Mouse (Mus musculus) left cerebral cortex, postnatal 36 days (tissue): ENCODE data around the gene Hoxa6. TPM values are rescaled to one million over a fixed set of nuclear protein-coding genes. Genes with fewer than 3 reads are reported as not detected.

ENCODE experiments used
- DNase-seq, 2 experiments: peaks; one replicate each; pipeline ENCODE4 v3.0.0; 2021 to 2022; ENCODE audit warnings: low spot score in 2 of 2, mixed read lengths in 1 of 2
- intact Hi-C: fragments of 180-260 bp; cut with DNase I; formaldehyde crosslinking; loops from one replicate; pipeline ENCODE4 v1.15.1; 2025
- total RNA-seq, 2 experiments: library from RNA; stranded (reverse); gene quantifications; 2 replicates each; pipeline ENCODE4 v1.2.3; 2021

Gene Hoxa6
- total RNA-seq, result not detected

DNA sequence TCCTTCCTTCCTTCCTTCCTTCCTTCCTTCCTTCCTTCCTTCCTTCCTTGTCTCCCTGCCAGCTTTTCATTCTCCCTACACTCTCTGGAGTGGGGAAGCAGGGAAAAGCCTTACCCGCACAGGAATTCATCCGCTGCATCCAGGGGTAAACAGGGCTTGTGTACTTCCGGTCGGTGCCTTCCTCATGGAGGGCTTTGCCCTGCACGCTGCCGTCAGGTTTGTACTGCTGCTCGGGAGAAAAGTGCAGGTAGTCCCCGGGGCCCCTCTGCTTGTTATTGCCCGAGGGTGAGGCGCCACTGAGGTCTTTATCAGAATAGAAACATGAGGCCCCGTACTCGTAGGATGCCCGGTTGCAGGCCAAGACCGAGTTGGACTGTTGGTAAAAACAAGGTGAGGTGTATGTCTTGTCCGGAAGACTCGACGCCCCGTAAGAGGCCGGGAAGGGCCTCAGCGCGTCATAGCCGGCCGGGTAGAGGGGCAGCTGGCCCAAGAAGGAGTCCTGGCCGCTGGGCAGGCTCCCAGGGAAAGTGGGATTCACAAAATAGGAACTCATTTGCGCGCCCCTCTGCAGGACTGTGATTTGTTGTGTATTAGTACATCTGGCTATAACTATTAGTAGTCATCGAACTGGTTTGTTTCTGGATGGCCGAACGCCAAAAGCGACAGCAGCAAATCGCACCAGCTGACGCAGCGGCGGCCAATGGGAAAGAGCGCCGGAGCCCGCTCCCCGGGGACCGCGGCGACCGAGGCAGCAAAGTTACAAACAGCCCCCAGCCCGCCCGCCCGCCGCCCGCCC is at the start of gene Hoxa6:
TSS of gene Hoxa6 (minus strand) at position 651 of the 796 bp plus-strand sequence.
- intact Hi-C loops, result no loop called here
- DNase-seq, result no peak

DNA sequence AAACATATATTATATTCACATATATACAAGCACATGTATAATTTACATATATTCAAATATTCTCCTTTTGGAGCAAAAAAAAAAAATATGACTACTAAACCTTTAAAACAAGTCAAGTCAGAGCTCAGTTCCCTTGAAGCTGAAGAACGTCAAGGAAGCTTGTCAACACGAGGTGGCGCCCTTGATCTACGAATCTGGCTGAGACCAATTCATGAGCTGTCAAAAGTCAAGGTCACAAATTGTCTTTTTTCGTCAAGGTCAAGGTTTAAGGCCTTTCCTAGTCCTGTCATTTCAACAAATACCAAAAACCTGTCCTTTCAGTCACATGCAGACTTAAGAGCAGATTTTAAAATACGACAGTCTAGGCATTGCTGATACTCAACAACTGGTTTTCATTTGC is 48.4 kb upstream of the Hoxa6 start:
- DNase-seq, result peak in 1 of 2 experiments; percentile 63
- intact Hi-C loops, result loop anchor here (5.0 kb wide), 3 partner anchors 470 to 660 kb away; no protein-coding TSS in a partner anchor

DNA sequence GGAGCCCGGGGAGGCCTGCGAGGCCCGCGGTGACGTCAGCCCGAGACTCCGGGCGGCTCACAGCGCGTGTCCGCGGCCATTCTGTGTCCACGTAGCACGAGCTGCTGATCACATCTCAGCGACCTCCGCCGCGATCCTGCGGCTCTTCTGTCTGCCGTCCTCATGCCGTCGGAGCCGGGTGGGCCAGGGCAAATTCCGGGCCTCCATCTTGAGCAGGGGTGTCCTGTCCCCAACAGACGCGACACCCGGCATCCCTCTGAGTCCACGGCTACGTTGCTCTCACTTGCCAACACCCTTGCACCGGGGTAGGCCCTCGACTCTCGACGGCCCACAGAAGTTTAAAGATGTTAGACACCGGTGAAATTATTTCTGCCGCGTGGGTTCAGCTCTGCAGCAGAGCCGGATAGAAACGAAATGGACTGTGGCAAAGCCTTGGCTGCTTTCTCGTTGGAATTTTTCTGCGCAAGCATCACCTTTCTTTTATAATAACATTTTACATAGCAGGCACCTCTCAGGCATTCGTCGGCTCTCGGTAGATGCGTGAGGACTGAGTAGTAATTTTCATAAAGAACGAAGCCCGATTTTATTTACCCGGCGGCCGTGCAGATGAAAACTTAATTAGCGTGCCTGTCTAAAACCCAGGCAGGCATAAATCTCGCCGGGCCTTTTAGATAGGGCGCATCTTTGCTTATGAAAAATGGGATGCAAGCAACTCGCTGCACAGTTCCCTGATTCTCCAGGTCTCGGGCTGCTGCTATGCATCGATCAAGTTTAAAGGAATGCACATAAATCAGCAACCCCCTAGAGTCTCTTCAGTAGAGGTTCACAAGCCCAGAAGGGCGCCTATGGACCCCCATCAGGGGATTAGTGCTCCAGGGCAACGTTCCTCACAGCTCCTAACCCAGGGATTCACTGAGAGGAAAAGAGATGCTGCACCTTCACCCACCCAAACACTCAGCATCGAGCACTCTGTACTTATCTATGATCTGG is 45.3 kb upstream of the Hoxa6 start:
- intact Hi-C loops, result no loop called here
- DNase-seq, result no peak

DNA sequence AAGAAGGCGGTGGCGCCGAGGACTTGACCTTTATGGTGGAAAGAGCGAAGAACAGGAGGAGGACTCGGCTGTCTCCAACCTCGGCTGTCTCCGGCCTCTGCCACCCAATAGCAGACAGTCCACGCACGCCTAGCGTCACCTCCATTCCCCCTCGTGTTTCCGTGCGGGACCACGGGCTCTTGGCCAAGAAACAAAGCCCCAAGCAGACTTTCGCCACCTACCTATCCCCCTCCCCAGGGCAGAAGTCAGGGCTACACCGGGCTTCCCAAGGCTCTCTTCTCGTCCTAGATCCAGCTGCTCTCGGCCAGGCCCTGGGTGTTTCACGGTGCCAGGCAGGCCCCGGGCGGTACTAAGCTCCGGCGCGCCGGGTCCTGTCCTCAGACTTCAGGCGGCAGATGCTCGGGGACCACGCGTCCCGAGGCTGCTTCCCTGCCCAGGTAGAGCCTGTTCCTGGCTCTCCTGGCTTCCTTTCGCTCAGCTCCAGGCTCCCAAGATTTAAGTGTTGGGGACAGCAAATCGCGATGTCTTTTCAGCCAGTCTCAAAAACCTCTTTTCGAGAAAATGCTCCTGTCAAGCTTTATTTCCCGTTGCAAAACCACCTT is 44.4 kb upstream of the Hoxa6 start:
- intact Hi-C loops, result no loop called here
- no peak for DNase-seq

DNA sequence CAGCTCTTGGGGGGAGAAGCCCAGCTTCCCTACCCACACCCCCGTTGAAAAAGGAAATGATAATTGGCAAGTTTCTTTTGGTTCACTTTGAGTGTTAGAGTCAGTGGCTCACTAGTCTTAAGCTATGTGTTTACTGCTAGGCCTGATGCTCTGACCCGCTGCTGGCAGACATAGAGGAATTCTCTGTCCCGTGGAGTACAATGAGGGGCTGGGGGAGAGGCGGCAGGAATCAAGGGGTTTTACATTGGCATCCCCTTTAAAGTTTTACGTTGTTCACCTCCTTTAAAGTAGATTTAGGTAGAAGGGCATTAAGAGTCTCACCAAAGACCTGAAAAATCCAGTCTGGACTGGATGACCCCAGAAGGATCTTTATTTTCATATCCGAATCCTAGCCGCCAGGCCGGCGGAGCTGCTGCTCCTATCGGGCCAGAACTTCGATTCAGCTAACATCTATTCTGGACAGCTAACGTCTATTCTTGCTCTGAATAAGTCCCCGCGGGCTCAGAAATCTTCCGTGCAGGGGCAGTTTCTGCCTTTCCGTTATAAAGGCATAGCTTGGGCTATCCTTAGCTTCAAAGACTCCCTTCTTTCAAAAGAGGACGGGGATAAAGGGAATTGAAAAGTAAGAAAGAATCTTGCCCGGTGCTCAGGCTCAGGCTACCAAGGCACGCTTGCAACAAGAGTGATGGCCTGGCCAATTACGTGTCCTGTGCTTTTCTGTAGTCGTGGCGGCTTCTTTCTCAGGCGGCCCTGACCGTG is 43.7 kb upstream of the Hoxa6 start:
- intact Hi-C loops, result no loop called here
- no peak for DNase-seq

DNA sequence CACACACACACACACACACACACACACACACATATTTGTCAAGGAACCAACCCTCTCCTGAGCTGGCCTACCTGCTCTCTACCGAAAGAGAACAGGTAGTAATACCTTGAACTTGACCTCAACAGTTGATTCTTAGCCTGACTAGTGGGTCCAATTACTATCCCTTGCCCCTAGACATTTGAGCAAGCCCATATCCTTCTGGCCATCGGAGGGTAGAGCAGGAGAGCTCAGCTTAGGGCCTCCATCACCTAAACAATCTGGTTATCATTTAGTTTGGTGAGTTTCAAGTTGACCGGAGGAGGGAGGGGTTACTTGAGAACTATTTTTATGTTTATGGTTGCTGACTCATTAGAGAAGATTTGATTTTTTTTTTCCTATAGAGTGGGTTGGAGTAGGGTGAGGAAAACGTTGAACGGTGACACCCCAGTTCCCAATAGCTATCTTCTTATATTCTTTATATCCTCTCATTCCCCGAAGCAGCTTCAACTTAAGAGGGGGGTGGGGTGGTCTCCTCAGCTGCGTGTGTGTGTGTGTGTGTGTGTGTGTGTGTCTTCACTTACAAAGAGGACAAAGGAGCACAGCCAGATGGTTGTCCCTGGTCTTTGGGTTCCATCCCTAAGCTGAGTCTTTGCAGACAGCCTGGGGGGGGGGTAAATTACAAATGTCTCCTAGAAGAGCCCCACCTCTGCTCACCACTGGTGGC is 42.8 kb upstream of the Hoxa6 start:
- intact Hi-C loops, result no loop called here
- no peak for DNase-seq

DNA sequence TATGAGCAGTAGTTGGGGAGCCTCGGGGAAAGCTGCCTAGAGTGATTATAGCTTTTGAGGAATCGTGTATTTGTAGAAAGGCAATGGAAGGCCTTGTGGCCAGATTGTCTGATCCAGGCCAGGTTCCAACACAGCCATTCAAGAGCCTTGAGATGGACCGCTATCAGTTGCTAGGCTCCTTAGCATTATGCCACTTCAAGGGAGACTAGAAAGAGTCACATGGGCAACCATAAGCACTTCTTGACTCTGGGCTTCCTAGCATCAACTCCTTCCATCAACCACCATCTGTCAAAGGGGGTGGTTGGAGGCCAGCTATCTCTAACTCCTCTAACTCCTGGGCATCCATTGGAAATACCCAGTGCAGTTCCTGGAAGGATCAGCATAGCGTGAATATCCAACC is 41.3 kb upstream of the Hoxa6 start:
- no peak for DNase-seq
- intact Hi-C loops, result no loop called here

DNA sequence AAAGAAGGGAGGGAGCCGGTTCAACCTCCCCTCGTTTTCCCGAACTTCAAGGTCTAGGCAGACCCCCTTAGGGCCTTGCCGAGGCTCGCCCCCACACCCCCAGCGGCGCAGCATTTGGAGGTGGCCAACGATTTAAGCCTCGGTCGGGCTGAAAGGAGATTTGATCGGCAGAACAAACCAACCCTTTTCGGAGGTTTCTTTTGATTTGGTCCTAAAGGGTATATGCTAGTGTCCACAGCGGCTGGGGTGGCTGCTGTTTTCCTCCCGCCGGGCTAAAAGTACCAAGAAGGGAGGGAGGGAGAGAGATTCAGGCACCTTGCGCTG is 40.9 kb upstream of the Hoxa6 start:
- no peak for DNase-seq
- intact Hi-C loops, result no loop called here

DNA sequence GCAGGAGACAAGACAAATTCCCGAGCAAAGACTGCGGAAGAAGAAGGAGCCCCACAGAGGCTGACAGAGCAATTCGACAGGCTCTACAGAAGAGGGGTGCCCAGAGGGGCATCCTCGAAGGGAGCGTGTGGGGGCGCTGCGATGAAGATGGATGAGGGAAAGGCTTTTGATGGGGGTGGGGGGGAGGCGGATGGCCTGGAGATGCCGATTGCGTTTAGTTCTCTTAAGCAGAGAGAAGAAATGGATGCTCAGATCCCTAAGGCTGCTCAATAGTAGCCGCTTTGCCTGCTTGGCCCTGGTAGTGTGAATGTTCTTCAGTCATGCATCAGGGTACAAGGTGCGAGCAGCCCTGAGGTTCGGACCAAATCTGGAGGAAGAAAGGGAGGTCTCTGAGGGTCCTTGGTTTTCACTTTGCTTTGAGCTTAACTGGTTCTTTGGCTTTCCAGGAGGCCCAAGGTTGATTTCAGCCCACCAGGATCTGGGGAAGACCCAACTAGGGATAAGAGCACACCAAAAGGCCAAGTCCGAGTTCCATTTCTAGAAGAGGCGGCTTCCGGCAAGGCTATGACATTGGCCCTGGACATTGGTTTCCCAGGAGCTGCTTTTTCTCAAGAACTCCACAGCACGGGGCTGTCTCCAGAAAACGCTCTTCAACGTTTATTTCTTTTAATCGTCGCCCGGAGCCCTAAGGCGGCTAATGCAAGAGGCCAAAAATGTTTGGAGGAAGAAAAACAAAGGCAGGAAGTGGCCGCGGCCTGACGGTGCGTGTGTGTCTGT is 40.3 kb upstream of the Hoxa6 start:
- no peak for DNase-seq
- intact Hi-C loops, result no loop called here

DNA sequence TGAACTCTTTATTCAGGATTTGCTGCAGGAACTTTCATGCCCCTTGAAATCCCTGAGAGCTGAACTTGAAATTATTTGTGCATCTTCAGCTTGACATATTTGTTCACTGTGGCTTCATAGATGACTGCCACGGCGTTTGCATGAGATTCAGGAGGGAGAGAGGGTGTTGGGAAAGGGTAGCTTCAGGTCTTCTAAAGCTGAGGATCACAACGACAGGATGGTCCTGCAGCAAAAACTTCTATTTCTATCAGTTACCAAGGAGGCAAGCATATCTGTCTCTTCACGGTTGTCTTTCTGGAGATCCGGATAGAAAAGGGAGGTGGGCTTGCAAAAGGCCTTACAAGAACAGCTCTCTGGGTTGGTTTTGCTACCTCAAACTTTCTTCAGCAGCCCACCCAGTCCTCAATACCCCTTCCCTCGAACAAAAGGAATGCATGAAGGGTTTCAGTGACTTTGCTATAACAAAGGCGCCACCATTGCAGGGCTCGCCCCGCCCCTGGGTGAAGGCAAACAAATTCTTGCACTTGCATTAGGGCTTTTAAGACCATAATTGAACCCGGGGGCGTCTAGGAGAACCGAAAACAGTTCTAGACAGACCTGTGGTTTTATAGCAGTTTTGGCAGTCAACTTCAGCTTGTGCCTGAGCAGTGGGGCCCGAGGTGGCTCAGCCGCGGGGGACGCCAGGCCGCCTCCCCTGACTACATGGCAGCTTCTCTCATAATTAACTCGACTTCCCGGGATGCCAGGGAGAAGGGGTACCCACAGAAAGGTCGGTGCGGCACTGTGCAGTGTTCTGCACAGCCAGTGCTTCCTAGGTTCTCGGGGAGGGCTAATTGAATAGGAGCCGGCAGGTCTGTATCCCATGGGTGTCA is 39.5 kb upstream of the Hoxa6 start:
- intact Hi-C loops, result no loop called here
- DNase-seq, result no peak

DNA sequence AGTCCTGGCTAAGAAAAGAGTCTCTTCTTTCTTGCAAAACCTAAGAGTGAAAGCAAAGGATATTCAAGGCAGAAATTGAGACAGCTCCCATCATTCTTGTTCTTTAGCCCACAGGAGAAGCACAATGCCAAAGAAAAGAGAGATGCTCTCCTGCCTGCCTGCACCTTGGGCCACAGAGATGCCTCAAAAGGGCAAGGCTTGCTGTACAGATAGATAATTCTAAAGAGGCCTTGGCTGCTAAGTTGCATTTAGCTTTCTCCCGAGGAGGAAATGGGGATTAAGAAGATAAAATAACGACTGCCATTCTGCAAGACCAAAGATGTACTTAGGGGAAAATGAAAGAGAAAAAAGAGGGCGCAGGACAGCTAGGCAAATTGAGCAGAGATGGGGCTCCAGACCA is 38.4 kb upstream of the Hoxa6 start:
- DNase-seq, result no peak
- intact Hi-C loops, result no loop called here

DNA sequence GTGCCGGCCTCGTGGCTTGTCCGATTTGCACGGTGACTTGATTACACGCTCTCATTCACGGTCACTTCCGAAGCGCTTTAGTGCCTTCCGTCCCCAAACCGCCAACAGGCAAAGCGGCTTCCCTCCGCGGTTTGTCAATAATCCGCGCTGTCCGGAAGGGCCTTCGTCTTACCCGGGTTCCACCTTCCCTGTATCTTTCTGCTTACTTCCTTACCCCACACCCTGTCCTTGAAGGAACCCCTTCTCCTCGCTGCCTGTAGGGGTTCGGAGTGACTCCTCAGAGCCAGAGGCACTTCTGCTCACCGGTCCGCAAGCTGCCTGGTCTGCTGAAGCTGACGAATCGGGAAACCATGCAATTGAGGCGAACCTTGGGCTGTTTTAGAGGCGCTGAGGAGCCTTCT is 37.9 kb upstream of the Hoxa6 start:
- DNase-seq, result peak in 1 of 2 experiments; percentile 9
- intact Hi-C loops, result no loop called here

DNA sequence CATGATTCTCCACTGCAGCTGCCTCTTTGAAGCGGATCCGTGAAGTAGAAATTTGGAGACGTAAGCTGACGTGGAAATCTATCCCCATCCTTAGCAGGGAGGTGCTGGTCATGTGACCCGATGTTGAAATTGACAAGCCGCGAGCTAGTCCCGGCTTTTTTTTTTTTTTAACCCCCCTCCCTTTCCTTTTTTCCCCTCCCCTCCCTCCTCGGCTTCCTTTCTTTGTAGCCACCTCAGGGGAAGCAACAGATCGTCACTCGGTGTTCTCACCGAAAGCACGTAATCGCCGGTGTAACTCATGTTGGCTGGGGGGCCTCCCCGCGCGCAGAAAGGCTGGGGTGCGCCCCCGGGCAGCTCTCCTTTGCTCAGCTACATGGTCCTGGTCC is 37.2 kb upstream of the Hoxa6 start, which contains the start of gene Hoxa11:
TSS of gene Hoxa11 (minus strand) at position 54 of the 386 bp plus-strand sequence.
- DNase-seq, result no peak
- intact Hi-C loops, result no loop called here

DNA sequence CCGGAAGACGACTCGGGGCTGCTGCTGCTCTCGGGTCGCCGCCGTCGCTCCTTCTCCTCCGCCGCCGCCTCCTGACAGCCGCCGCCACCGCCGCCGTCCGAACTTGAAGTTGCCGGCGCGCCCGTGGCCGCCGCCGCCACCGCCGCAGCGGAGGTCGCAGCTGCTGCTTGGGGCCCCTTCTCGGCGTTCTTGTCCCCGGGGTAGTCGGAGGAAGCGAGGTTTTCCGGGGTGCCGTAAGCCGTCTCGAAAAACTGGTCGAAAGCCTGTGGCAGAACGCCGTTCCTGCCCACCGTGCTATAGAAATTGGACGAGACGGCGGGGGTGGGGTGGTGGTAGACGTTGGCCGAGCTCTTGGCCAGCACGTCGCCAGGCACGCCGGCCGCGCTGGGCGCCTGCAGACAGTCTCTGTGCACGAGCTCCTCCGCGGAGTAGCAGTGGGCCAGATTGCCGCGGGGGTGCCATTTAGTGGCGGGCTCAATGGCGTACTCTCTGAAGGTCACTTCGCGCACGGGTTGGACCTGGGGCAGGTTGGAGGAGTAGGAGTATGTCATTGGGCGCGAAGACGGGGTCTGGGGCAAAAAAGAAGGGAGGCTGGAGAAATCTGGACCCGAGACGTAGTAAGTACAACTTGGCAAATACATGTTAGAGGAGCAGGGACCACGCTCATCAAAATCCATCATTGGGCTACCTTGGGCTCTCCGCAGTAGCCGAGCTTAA is 36.7 kb upstream of the Hoxa6 start:
- intact Hi-C loops, result no loop called here

DNA sequence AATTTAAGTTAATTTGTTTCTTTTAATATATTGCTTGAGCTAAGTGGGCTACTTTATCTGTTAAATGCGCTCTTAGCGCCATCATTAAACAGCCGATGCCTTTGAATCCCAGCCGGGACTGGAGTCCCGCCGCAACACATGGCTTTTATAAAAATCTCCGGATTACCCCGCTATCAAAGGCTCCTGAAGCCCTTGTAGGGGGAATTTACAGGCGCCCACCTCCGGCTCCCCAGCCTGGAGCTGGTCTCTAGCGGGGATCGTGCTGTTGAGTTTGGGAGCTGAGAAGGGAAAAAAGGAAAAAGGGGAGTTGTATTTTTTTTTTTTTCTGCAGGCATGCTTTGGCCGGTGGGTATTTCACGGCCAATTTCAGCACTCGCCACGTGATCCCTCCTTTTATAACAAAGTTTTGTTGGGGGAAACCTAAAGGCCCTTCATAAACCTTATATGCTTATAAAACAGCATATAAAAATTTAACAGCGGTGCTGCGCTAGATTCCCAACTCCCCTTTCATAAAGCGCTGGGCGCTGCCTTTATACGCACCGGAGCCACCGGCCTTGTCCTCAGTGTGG is 36.0 kb upstream of the Hoxa6 start:
- intact Hi-C loops, result no loop called here
- DNase-seq, result peak in 1 of 2 experiments; percentile 4

More for the DNA sequence above, 36.7 kb upstream of the Hoxa6 start:
- DNase-seq, result no peak

DNA sequence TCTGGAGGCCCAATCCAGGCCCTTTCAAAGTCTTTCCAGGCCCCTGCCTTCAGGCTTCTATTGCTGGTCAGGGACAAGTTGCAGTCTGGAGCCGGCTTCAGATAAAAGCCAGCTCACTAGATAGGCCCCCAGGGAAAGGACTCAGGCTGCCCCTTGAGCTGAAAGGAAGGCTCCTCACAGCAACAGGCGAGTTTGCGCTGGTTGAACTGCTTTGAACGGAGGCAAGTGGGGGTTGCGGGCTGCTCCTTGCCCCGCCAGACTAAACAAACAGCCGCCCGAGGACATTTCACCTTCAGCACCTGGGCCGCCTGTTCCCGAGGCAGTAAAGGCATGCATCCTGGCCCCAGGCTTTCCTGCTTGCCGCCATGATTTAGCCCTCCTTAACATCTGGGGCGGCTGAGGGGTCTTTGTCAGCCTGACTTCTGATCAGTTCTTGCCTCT is 35.2 kb upstream of the Hoxa6 start:
- intact Hi-C loops, result no loop called here
- DNase-seq, result no peak
